Mouse (Mus musculus): ENCODE data around the gene Ppp1r9b.

Ppp1r9b gene

DNA sequence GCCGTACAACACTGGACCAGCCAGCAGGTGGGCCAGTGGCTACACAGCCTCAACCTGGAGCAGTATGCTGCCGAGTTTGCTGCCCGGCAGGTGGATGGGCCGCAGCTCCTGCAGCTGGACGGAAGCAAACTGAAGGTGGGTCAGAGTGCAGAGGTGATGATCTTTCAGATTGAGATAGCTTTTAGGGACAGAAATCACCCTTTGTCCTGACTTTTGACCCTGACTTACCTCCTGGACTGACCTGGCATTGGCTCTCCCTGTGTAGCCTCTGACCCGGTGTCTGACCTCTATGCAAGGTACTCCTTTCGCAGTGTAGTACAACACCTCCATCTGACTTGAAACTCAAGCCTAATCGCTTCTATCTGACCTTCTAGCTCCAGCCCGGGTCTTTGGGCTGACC, 32.6 kb downstream of the Ppp1r9b start:
- no peak for DNase-seq (ENCODE audit: low spot score)

DNA sequence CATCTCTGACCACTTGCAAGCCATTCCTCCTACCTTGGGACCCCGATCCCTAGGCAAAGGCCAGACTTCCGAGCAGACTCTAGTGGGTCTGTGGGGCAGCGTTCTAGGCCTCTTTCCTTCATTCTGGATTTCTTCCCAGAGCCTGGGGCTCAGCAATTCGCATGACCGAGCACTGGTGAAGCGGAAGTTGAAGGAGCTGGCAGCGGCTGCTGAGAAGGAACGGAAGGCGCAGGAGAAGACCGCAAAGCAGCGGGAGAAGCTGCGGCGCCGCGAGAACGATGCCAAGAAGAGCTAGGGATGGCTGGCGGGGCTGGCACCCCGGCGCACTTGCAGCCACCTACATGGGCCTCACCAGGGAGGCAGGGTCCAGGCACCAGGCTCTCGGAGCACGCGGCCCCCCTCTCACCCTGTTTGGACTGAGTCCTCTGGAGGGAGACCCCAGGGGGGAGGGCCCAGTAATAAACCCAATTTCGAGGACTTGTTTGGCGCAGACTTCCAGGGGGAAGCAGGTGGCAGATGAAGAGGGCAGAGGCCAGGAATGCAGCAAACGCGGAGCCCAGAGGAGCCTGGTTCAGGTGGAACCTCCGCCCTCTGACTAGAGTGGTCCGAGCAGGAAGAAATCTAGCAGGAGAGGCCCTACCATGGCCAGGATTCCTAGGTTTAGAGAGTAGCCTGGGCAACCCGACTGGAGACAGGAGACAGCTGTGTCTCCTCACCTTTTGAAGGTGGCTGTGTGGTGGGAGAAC, 33.8 kb downstream of the Ppp1r9b start:
- DNase-seq (ENCODE audit: low spot score): no peak

DNA sequence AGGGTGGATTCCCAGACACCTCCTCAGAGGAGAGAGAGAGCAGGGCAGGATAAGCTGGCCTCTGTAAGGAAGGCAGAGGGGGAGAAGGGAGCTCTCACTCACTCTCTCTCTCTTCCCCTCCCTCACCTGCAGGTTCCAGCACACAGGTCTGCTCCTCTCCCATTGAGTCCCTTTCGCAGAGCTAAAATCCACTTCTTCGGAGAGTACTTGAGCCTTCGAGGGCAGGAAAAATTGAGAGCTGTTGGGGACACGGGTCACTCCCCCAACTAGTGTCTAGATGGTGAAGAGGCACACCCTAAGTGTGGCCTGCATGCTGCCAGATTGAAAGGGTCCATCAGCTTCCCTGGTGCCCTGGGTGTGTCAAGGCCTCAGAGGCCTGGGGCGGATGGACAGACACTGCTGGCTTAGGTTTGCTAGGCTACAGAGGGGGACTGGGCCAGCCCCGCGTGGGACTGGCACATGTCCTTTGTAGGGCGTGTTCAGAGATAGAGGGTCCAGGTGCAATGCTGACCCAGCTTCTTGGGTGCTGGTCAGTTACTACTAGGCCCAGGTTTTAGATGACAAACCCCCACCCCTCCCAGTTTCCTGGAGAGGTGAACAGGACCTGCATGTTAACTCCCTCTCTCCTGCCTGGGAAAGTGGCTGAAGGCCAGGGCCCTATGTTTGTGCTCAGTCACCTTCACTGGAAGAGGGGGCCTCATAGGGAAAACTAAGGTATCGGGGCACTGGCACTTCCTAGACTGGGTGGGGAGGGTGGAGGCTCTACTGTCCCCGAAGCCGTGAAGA, 34.6 kb downstream of the Ppp1r9b start:
- DNase-seq (ENCODE audit: low spot score): no peak

DNA sequence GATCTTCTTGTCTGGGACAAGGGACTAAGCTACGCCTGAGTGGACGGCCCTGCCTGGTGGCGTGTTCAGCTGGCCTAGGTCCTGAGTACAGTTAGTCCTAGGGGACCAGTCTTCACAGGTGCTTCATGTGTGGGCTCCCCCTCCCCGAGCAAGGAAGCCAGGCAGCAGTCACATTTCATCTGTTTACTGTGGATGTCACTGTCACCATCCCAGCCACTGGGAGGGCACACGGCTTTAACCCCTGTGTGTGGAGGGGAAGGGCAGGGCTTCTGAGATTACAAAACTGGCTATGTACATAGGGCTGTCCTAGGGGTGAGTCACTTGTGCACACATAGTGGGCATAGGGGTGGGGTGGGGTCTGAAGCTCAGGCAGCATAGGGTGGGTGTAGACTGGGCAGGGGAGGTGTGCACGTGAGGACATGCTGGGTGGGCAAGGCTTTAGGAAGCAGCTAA, 35.3 kb downstream of the Ppp1r9b start:
- DNase-seq (ENCODE audit: low spot score): no peak

DNA sequence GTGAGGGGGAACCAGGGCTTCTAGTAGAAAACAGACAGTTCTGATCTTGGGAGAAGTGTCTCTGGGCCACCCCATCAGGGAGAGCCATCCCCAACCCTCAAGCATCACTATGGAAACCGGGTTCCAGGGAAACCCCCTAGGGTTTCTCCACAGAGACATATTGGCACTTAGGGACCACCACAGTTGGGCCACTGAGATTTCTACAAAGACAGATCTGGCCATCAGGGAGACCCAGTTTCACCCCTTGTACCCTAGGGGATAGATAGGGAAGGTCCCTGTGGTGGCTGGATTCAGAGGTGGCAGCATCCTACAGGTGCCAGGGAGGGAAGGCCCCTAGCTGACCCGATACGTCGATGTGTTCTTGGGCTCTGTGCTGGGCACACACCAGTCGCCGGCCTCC, 36.0 kb downstream of the Ppp1r9b start:
- DNase-seq (ENCODE audit: low spot score): no peak

DNA sequence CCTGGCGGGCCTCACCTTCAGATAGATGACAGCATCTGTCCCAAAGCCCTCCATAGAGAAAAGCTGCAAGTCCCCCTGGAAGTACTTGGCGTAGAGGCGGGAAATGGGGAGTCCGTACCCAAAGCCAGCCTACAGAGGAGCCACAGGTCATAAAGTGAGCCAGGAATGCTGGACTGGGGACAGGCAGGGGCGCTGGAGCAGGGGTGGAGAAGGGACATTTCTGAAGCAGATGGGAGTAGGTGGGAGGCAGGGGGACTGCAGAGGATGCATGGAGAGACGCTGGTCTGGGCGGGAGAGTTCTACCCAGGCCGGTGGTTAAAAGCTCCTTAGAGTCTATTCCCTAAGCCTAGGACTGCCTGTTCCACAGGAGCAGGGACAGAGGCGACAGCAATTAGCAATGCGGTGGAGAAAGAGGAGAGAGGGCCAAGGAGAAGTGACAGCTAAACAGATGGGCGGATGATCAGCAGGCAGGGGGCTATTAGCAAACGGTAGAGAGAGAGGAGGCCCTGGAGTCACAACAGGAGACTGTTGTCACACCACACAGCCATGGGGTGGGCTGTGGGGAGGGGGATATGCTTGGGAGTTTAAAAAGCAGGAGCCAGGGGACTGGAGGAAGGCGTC, 37.1 kb downstream of the Ppp1r9b start:
- no peak for DNase-seq (ENCODE audit: low spot score)

DNA sequence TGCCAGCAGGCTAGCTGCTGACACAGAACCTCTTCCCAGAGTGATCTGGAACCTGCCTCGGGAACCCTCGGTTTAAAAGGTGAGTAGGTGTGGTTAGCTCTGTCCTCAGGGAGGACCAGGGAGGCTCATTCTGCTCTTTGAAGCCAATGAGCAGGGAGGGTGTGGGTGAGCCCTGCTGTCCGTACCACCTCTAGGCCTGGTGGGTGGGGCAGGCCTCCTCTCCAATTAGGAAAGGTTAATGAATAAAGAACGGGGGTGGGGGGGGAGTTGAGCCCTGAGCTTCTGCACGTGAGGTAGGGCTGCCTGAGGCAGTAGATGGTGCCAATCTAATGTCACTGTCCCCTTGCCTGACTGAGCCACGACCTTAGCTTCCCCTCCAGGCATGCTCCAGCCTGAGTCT, 42.1 kb downstream of the Ppp1r9b start:
- no peak for DNase-seq (ENCODE audit: low spot score)

DNA sequence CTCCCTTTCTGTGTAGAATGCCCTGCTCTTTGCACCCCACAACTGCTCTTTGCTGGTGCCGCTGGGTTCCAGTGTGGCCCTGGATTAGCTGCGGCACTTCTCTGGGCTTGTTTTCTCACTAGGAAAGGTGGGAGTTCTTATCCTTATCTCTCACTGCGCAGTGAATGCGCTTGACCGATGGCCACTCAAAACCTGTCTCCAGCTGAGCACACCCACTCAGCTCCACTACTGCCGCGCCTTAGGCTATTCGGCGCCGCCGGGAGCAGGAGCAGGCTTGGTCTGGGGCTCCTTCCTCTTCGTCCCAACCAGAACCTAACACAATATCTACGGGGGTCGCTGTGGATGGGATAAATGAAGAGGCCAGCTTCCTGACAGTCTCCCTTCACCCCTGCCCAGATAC, 42.8 kb downstream of the Ppp1r9b start:
- DNase-seq (ENCODE audit: low spot score): no peak

DNA sequence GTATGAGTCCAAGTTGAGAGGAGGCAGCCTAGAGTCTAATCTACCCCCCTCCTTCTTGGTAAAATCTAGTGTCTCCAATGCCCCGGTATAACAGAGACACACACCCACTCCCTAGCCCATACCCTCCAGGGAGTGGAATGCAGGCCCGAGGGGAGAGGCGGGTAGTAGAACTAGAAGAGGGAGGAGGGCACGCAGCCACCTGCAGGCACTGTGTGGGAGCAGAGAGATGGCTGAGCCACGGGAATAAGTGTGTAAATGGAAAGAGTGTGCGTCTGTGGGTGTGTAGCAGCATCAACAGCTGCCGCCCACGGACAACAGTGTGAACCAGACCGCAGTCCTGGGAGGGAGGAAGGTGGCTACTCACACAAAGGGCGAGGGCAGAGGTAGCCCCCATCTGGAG, 44.1 kb downstream of the Ppp1r9b start:
- DNase-seq (ENCODE audit: low spot score): no peak

DNA sequence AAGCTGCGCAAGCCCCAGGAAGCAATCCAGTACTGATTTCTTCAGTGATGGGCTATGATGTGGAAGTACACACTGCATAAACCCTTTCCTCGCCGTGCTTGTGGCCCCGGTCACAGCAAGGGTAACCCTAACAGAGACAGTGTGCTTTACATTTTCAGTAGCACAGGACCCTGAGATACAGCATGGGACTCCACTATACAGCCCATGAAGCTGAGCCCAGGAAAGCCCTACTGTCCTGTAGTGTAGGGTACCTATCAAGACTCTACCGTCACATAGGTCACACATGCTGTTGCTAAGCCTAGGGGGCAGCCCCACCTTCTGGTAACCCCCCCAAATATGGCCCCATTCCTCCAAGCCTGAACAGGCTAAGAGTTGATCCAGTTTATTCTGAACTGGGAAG, 45.7 kb downstream of the Ppp1r9b start:
- no peak for DNase-seq (ENCODE audit: low spot score)

DNA sequence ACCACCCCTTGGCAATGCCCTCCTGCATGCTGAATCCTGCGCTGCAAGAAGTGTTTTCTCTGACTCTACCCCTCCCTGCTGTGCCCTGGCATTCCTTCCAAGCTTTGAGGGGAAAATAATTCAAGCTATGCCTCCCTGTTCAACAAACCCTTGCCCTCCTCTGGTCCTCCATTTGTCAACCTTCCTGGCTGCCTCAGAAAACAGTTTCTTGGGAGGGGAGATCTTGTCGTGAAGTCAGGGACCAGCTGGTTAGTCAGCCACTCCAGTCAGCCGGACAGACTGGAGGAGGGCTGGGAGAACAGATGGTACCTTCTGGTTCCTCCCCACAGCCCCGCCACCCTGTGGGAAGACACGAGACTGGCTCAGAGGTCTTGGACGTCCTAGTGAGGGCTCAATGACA, 46.5 kb downstream of the Ppp1r9b start:
- no peak for DNase-seq (ENCODE audit: low spot score)

DNA sequence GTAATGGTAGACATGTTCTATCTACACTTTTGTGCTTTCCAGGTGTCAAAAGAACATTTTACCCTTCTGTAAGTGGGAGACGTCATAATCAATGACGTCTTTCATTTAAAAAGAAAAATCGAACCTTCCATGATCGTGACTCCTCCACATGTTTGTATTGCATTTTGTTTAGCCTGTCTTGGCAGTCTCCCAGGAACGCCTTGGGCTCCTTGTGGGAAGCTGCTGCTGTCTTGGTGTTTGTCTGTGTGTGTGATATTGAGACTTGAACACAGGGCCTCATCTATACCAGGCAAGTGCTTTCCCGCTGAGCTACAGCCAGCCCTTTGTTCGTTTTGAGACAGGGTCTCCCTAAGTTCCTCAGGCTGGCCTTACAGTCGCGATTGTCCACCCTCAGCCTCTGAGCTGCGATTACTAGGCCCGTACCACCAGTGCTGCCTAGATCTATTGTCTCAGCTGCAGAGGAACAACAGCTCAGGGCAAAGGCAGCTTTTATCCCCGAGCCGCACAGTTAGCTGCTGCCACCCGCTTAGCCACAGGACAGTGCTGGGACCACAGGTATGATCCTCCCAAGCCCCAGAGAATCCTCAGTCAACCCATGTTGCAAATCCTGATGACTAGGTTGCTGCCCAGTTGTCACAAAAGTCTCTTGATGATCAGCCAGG, 47.5 kb downstream of the Ppp1r9b start:
- no peak for DNase-seq (ENCODE audit: low spot score)

DNA sequence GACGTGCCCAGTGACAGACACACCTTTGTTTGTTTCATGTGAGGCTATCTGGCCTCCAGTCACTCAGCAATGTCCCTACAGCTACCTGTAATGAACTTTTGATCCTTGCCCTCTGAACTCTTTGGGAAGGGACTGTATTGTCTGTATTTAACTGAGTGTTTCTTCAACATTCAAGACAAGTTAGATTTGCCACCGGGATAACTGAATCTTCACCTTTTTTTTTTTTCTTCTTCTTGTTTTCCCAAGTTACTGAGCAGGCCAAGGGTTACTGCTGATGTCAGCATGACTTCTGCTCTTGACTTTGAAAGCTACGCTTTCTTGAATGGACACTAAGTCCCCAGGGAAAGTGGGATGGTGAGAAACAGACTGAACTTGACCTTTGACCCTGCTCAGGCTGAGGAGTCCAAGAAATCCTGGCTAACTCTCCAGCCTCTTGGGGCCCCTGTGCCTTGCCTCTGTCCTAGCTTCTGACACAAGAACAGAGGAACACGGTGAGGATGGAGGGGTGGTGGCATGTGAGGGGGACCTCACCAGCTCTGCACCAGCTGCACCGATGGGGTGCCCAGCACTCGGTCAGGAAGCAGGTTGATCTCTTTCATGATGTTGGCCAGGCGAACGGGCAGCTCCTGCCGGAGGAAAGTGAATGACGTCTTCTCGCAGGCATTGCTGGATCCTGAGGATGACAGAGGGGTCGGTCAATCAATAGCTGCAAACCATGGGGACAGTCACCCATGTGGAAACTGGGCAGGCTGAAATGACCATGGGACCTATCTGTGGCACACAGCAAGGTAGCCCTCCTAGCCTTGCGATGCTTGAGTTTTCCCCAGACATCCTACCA, 48.2 kb downstream of the Ppp1r9b start:
- DNase-seq (ENCODE audit: low spot score): no peak

DNA sequence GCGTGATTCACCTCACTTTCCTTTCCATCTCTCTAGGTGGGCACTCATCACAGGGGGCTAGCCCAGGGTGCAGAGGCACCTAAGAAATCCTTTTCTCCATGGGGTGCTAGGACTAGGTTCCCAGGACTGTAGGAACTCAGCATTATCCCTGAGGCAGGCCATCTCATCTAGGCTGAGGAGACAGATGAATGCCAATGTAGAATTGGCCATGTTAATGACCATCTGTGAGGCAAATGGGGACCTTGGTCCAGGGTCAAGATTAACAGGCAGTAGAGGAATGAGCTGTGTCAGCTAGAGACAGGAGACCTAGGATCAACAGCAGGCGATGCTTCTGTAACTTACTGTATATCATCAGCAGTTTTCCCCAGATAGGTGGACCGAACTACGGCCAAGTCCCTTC, 48.9 kb downstream of the Ppp1r9b start:
- no peak for DNase-seq (ENCODE audit: low spot score)

DNA sequence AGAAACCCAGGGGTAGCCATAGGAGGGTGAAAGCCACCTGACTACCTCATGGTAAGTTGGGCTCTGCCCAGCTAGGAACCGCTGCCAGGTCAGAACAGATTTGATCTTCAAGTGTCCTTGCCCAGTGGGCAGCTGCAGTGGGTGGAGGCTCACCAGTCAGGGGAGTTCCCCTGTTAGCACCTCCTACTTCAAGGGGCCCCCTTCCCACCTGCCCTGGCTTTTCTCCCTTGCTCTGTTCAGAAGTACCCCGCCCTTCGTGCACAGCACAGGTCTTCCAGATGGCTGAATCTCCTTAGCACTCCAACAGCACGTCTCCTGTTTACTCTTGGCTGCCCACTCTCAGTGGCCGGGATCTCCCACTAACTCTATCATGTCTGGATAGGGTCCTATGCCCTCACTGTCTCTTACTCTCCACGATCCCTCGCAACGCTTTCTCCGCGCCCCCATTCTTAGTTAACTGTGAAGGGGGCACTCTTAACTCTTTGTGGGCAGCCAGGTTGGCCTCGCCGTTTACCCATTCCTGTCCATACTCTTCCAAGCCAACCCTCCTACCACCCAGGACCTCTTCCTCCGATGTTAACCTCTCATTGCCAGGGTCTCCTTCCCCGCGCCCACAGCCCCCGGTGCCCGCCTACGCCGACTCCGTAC, 49.8 kb downstream of the Ppp1r9b start:
- DNase-seq (ENCODE audit: low spot score): peak; percentile 69

DNA sequence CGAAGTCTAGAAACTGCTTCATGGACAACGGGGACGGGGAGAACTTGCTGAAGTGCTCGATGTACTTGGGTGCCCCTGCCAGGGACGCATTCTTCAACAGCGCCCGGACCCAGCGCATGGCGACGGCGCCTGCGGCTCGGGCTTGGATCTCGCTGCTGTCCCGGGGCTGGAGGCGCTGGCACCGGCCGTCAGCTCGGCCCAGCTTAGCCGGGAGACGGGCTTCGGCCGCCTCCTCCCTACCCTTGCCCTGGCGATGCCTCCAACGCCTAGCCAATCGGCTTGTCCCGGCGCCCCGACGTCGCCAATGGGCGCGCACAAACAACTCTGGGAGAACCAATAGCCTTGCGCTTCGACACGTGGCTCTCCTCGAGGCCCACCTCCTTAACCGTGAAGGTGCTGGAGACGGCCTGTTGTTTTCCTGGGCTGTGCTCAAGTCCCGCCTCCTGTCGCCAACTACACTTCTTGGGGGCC, 50.3 kb downstream of the Ppp1r9b start, which contains the start of gene Pdk2:
TSS of gene Pdk2 (minus strand) at position 216 of the 471 bp plus-strand sequence.
- DNase-seq (ENCODE audit: low spot score): peak; percentile 97

DNA sequence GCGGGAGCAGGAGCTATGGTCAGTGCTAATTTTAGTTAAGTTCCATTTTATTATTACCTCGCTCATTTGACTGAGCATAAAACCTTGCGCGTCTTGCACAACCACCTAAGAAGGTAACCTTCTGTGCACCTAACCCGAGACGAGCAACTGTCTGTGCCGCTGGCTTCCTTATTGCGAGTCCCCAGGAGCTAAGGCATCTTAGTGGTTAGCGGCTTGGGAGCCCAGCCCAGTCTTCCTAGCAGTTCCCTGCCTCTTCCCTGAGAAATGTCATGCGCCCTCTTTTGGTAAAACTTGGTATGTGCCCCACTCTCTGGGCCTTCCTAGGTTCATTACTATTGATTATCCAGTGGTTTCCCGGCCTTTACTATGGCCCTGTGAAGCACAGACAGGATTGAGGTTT, 51.3 kb downstream of the Ppp1r9b start:
- DNase-seq (ENCODE audit: low spot score): peak; percentile 66

DNA sequence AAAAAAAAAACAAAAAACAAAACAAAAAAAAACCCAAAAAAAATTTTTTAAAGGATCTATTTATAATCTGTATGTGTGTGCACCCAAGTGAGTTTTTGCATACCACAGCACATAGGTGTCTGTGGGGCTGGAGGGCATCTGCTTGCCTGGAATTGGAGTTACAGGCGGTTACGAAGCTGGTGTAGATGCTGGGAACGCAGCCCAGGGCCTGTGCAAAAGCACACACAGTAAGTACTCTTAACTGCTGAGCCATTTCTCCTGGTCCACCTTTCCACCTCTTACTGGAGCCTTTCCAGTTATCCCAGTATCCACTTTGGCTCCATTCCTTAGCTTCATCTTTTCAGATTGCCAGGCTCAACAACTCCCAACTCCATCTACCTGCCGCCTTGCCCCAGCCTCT, 52.2 kb downstream of the Ppp1r9b start:
- no peak for DNase-seq (ENCODE audit: low spot score)

DNA sequence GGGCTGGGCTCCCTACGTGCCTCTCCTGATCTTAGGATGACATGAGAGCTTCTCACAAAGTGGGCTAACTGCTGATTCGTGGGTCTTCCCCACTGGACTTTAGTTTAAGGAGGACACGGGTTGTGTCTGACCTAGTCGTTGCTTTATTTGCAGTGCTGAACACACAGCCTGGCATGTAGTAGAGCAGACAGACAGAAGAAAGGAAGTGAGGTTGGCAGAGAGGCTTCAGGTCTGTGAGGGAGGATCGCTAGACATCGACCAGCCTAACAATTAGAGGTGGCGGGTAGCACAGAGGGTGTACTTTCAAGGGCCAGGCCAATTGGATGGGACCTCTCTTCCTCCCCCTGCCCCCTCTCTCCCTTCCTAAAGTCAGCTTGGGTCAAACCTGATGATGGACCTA, 52.8 kb downstream of the Ppp1r9b start:
- DNase-seq (ENCODE audit: low spot score): no peak

DNA sequence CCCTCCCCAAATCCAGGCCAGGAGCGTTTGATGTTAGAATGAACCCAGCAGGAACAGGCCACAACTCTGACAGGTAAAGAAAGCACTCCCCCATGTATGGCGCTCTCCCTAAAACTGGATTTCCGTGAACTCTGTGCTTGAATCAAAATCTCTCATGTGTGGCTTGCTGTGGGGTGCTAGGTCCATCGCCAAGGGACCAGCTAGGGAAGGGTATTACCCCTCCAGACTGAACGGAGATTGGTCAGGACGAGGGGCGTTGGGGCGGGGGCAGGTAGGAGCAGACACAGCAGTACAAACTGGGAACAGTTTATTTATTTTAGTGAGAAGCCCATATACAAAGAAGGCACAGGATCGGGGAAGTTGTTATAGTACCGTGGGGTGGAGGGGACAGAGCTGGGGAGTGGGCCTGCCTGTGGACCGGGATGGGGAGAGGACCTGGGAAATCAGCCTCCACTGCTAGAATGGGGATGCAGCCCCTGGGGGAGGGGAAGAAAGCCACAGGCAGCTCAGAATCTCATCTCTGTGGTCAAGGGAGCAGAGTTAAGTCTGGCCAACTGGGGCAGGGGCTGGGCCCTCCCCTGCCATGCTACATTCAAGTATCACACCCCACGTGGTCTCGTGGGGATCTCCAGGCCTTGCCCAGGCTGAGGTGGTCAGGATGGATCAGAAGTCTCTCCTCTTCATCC, 53.5 kb downstream of the Ppp1r9b start:
- DNase-seq (ENCODE audit: low spot score): no peak

Measured in ovary, adult 18-20 months (tissue).